Mouse (Mus musculus) myocyte (in vitro differentiated cells): ENCODE measurements around the gene Apela.

Experiments
- CEBPB ChIP-seq: IDR thresholded peaks from 2 replicates; pipeline ENCODE4 v1.6.1; 2011; ENCODE audit warnings: mild to moderate bottlenecking, moderate library complexity; ENCODE audit not compliant: poor library complexity, insufficient read depth, severe bottlenecking
- POLR2A ChIP-seq: IDR thresholded peaks from one replicate; pipeline ENCODE4 v1.6.1; 2011; ENCODE audit warnings: low read depth, mild to moderate bottlenecking, control low read depth, moderate library complexity; ENCODE audit not compliant: insufficient read length

DNA sequence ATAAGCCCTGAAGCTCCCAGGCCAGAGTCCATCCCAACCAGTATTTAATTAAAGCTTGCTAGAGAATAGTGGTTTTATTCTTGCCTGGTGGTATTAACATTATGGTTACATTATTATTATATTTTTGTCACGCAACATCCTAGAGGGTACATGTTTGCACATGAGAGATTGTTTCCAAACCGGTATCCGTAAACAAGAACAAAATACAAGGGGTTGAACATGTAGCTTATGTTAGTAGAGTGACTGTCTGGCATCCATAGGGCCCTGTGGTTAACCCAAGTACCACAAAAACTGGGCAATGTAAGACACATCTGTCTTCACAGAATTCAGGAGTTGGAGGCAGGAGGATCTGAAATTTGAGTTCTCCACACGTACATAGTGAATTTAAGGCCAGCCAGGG is 29.9 kb upstream of the Apela start:
- TF ChIP-seq CEBPB = no peak
- no peak for TF ChIP-seq POLR2A
